Mouse (Mus musculus) midbrain, embryonic 11.5 days (tissue): ENCODE measurements around the gene Vhl. TPM values are rescaled to one million over a fixed set of nuclear protein-coding genes. Genes with fewer than 3 reads are reported as not detected.

Experiments used
- ATAC-seq: fragments of 200-750 bp; cut with Nextera tagmentation; 2 replicates; pipeline ENCODE4 v1.8.0; 2017; ENCODE audit warnings: moderate TSS enrichment, moderate library complexity; ENCODE audit not compliant: low FRiP score
- DNase-seq: peaks from one replicate; pipeline ENCODE4 v3.0.0; 2015; ENCODE audit warnings: low spot score; ENCODE audit errors: missing footprints
- H3K27ac ChIP-seq: fragments of 300-500 bp; sonication (generic); 2 replicates; pipeline ENCODE4 v1.5.1; 2014; ENCODE audit warnings: low read depth, low read length
- H3K27me3 ChIP-seq: fragments of 300-500 bp; sonication (generic); 2 replicates; pipeline ENCODE4 v1.6.1; 2014; ENCODE audit warnings: mild to moderate bottlenecking, low read length, moderate library complexity, mixed read lengths; ENCODE audit not compliant: control insufficient read depth, insufficient read depth
- H3K36me3 ChIP-seq: fragments of 300-500 bp; sonication (generic); 2 replicates; pipeline ENCODE4 v1.6.1; 2014; ENCODE audit warnings: mild to moderate bottlenecking, low read length, moderate library complexity, mixed read lengths; ENCODE audit not compliant: control insufficient read depth, insufficient read depth
- H3K4me1 ChIP-seq: fragments of 300-500 bp; sonication (generic); 2 replicates; pipeline ENCODE4 v1.6.1; 2014; ENCODE audit warnings: low read length; ENCODE audit not compliant: control insufficient read depth, insufficient read depth
- H3K4me2 ChIP-seq: fragments of 300-500 bp; sonication (generic); 2 replicates; pipeline ENCODE4 v1.6.1; 2014; ENCODE audit warnings: mild to moderate bottlenecking, moderate library complexity
- H3K4me3 ChIP-seq: fragments of 300-500 bp; sonication (generic); 2 replicates; pipeline ENCODE4 v1.5.1; 2014; ENCODE audit warnings: low read depth, low read length
- H3K9ac ChIP-seq: fragments of 300-500 bp; sonication (generic); 2 replicates; pipeline ENCODE4 v1.6.1; 2014; ENCODE audit warnings: low read length
- H3K9me3 ChIP-seq: fragments of 300-500 bp; sonication (generic); 2 replicates; pipeline ENCODE4 v1.6.1; 2016; ENCODE audit warnings: low read length; ENCODE audit not compliant: control insufficient read depth
- WGBS: fragments of 180-500 bp; shearing (Covaris S2); extraction: QIAGEN DNeasy Blood & Tissue Kit; methylation state at CpG from one replicate; pipeline ENCODE4 v1.1.7; 2014; 5-methylcytosine and 5-hydroxymethylcytosine counted together
- polyA plus RNA-seq: library from polyadenylated mRNA; unstranded; fragments of >200 nt; fragmentation: Nextera tagmentation; extraction: Ambion mirVana; gene quantifications from 2 replicates; pipeline ENCODE4 v1.2.1, GENCODE M21; 2014

The Vhl gene
- polyA plus RNA-seq, 1 experiment from 2014 or later: 60.9 TPM

- Histone ChIP-seq H3K9ac (peak within 1 kb of the TSS; percentile 43), H3K36me3 (no peaks in the 10 kb centered on the region), H3K27me3 (no peaks in the 10 kb centered on the region), H3K9me3 (no peaks in the 10 kb centered on the region), H3K4me1 (peaks cover 9% of the 10 kb centered on the region; the same call in 1 of the 2 replicates), H3K4me3 (no peak within 1 kb of the TSS), H3K27ac (no peak within 1 kb of the TSS), H3K4me2 (no peak within 1 kb of the TSS)
- 38% methylated on average over 23 of the region's 23 CpGs for WGBS
- peak; percentile 82 for DNase-seq
- no peak for ATAC-seq
Measured at GRCm38 (mm10) chr6:113600543-113601139, 23.1 kb upstream of the Vhl start, which contains the start of gene Fancd2os. Gene Fancd2os (minus strand): TSS chr6:113600715.

- no peak for ATAC-seq
- H3K27ac ChIP-seq: no peak overlapping the region
- no peak overlapping the region for H3K4me2 ChIP-seq
- H3K36me3 ChIP-seq: no peaks in the 10 kb centered on the region
- H3K9ac ChIP-seq: no peak overlapping the region
- no peaks in the 10 kb centered on the region for H3K9me3 ChIP-seq
- WGBS: 94% methylated on average over 6 of the region's 6 CpGs
- no peak overlapping the region for H3K4me3 ChIP-seq
- no peaks in the 10 kb centered on the region for H3K27me3 ChIP-seq
- peak; percentile 72 for DNase-seq
- peaks cover 13% of the 10 kb centered on the region; the same call in 1 of the 2 replicates for H3K4me1 ChIP-seq
Measured at GRCm38 (mm10) chr6:113602821-113603220, 20.9 kb upstream of the Vhl start.

- Histone ChIP-seq H3K4me2 (peak overlapping the region; percentile 79), H3K9me3 (no peaks in the 10 kb centered on the region), H3K27ac (no peak overlapping the region), H3K4me3 (peak overlapping the region; percentile 94), H3K4me1 (peaks cover 13% of the 10 kb centered on the region; the same call in 1 of the 2 replicates), H3K36me3 (no peaks in the 10 kb centered on the region), H3K9ac (peak overlapping the region; percentile 92), H3K27me3 (no peaks in the 10 kb centered on the region)
- DNase-seq (no peak), ATAC-seq (no peak)
- 51% methylated on average over 12 of the region's 12 CpGs for WGBS
Measured at GRCm38 (mm10) chr6:113603993-113604392, 19.8 kb upstream of the Vhl start.

GRCm38 (mm10) chr6:113604432-113605223 lies 19.1 kb upstream of the Vhl start, which contains the start of gene Brk1:
Gene Brk1 (plus strand): TSS chr6:113604772.
- peak within 1 kb of the TSS; percentile 94 for H3K4me3 ChIP-seq
- H3K4me2 ChIP-seq: peak within 1 kb of the TSS; percentile 79
- H3K9me3 ChIP-seq: no peaks in the 10 kb centered on the region
- no peak within 1 kb of the TSS; the same call in 1 of the 2 replicates for H3K27ac ChIP-seq
- peaks cover 13% of the 10 kb centered on the region; the same call in 1 of the 2 replicates for H3K4me1 ChIP-seq
- peak within 1 kb of the TSS; percentile 92 for H3K9ac ChIP-seq
- ATAC-seq (peak; percentile 94), DNase-seq (peak; percentile 99)
- no peaks in the 10 kb centered on the region for H3K27me3 ChIP-seq
- under 1% methylated on average over 62 of the region's 65 CpGs for WGBS
- H3K36me3 ChIP-seq: no peaks in the 10 kb centered on the region

GRCm38 (mm10) chr6:113605224-113605545 lies 18.6 kb upstream of the Vhl start:
- Histone ChIP-seq H3K27ac (no peak overlapping the region; the same call in 1 of the 2 replicates), H3K36me3 (no peaks in the 10 kb centered on the region), H3K4me3 (peak overlapping the region; percentile 94), H3K27me3 (no peaks in the 10 kb centered on the region), H3K4me2 (peak overlapping the region; percentile 79), H3K9ac (peak overlapping the region; percentile 92), H3K9me3 (no peaks in the 10 kb centered on the region), H3K4me1 (peaks cover 12% of the 10 kb centered on the region; the same call in 1 of the 2 replicates)
- 6% methylated on average over 10 of the region's 10 CpGs for WGBS
- DNase-seq: no peak
- ATAC-seq: no peak

GRCm38 (mm10) chr6:113608871-113609270 lies 14.9 kb upstream of the Vhl start:
- H3K27ac ChIP-seq: no peak overlapping the region
- no peak for ATAC-seq
- H3K36me3 ChIP-seq: peaks cover 3% of the 10 kb centered on the region
- H3K4me2 ChIP-seq: no peak overlapping the region
- no peaks in the 10 kb centered on the region for H3K27me3 ChIP-seq
- no peak overlapping the region for H3K4me3 ChIP-seq
- H3K4me1 ChIP-seq: peaks cover 7% of the 10 kb centered on the region; the same call in 1 of the 2 replicates
- H3K9ac ChIP-seq: no peak overlapping the region
- WGBS: 90% methylated on average over 6 of the region's 6 CpGs
- DNase-seq: no peak
- no peaks in the 10 kb centered on the region for H3K9me3 ChIP-seq

GRCm38 (mm10) chr6:113609293-113609692 lies 14.5 kb upstream of the Vhl start:
- ATAC-seq: no peak
- 96% methylated on average over 7 of the region's 7 CpGs for WGBS
- no peak overlapping the region for H3K9ac ChIP-seq

GRCm38 (mm10) chr6:113612258-113612969 lies 11.3 kb upstream of the Vhl start:
- Histone ChIP-seq H3K9ac (no peak overlapping the region), H3K9me3 (no peaks in the 10 kb centered on the region), H3K4me2 (no peak overlapping the region), H3K4me3 (no peak overlapping the region), H3K27ac (no peak overlapping the region), H3K4me1 (no peaks in the 10 kb centered on the region), H3K36me3 (peaks cover 22% of the 10 kb centered on the region), H3K27me3 (no peaks in the 10 kb centered on the region)
- WGBS: 95% methylated on average over 8 of the region's 8 CpGs
- no peak for ATAC-seq
- DNase-seq: no peak

More at GRCm38 (mm10) chr6:113609293-113609692, 14.5 kb upstream of the Vhl start:
- Histone ChIP-seq H3K4me1 (peaks cover 7% of the 10 kb centered on the region; the same call in 1 of the 2 replicates), H3K4me2 (no peak overlapping the region), H3K27ac (no peak overlapping the region), H3K36me3 (peaks cover 8% of the 10 kb centered on the region), H3K4me3 (no peak overlapping the region), H3K9me3 (no peaks in the 10 kb centered on the region), H3K27me3 (no peaks in the 10 kb centered on the region)
- no peak for DNase-seq
